Mouse (Mus musculus): ENCODE measurements around the gene Sac3d1.

Gene Sac3d1

GRCm38 (mm10) chr19:6121761-6122160 is 3.3 kb upstream of the Sac3d1 start:
- in situ Hi-C loops (cut with MboI, MseI): loop anchor here (5.0 kb wide), 1 partner anchor 159 kb away; the partner anchor contains the start of gene Pola2

GRCm38 (mm10) chr19:6118677-6119185 is 281 bp upstream of the Sac3d1 start:
- in situ Hi-C loops (cut with MboI, MseI): loop anchor here (5.0 kb wide), 1 partner anchor 61 kb away; the partner anchor contains the start of genes Fau and Mrpl49

DNA sequence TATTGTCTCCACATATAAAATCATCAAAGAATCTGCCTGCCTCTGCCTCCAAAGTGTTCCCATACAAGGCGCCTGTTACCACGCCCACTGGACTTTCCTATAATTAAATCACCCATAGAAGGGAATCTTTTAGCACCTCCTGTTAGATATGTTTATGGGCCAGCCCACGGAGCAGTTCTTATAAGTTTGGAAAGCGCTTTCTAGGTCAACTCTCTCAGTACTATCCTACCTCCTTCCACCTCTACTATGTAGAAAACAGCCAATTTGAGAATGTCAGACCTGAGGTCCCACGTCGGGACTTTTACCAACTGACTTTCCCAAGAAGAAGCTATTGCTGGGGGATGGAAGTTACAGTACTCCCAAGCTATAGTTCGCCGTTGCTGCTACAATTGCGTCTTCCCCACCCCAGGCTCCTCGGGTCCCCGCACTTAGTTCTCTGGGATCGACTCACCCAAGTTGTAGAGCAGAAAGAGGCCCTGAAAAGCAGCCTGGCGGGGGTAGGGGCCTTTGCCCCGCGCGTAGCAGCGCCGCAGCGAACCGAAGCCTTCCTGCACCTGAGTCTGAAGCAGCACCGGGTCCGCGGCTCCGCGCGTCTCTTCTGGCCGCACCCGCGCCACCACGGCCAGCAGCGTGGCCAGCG is 984 bp downstream of the Sac3d1 start:
- in situ Hi-C loops (cut with MboI, MseI): loop anchor here (5.0 kb wide), 1 partner anchor 60 kb away; the partner anchor contains the start of genes Fau and Mrpl49

DNA sequence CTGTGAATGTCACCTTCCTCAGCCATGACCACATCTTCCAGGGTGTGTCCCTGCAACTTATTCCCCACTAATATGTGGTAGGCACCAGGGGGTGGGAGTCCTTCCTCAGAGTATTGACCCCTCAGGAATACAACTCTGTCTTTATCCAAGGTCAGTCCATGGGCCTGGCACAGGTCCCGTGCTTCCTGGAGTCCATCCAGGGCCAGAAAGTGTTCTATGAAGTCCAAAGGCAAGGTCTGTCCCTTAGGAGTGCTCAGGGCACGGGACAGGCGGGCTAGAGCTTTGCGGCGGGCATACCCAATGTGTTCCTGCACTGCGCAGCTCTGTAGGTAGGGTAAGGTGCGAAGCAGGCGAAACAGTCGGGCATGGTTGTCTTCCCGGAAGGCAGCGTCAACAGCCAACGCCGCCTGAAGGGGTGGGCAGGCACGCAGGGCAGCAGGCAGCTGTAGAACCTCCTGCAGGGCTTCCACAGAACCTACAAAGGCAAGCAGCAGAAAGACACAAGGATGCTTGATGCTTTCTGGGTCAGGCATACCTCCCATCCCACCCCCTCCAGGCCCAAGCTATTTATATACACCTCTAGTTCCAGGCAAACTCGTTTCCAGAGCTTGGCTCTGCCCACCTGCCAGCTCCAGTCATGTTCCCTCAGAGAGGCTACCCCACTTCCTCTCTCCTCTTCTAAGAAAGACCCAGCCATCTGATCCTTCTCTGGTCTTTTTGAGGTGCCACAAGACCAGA is 2.2 kb downstream of the Sac3d1 start:
- in situ Hi-C loops (cut with MboI, MseI): loop anchor here (5.0 kb wide), 1 partner anchor 59 kb away; the partner anchor contains the start of genes Fau and Mrpl49

GRCm38 (mm10) chr19:6113116-6113515 is 5.3 kb downstream of the Sac3d1 start:
- in situ Hi-C loops (cut with MboI, MseI): no loop called here

DNA sequence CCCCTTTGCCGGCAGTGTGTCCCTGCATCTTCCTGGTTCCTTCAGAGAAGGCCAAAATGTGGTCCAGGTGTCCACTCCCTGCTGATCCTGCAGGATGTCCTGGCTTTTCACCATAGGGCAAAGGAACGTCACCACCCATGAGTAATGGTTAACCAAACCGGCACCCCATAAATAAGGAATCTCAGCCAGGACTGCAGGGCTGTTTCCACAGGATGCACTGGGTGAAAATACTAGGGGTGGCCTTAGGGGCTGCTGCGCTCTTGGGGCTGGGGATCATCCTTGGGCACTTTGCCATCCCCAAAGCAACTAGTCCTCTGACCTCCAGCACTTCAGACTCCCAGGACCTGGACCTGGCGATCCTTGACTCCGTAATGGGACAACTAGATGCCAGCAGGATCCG is 12.9 kb downstream of the Sac3d1 start, which contains the start of gene Naaladl1:
Naaladl1 (plus strand) TSS at position 197 of the 400 bp plus-strand sequence.
- in situ Hi-C loops (cut with MboI, MseI): no loop called here

DNA sequence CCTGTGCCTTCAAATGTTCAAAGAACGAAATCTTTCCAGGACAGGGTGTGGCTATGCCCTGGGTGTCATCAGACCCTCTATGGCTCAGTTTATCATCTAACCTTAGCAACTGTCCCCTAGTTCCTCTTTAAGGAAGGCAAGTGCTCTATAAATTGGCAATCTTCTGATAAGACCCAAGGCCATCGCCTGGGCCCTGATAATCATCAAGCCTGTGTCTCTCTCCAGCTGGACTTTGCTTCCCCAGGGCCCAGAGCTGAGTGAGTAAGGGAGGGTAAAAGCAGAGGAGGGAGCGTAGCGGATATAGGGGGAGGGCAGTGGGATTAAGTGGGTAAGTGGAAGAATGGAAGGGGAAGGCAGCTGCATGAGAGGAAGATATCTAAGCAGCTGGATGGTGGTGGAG is 14.0 kb downstream of the Sac3d1 start:
- in situ Hi-C loops (cut with MboI, MseI): no loop called here

GRCm38 (mm10) chr19:6102169-6102853 is 16.1 kb downstream of the Sac3d1 start:
- in situ Hi-C loops (cut with MboI, MseI): no loop called here

- in situ Hi-C loops (cut with MboI, MseI): no loop called here
These were observed 17.3 kb downstream of the Sac3d1 start for GRCm38 (mm10) chr19:6101186-6101585.

GRCm38 (mm10) chr19:6097847-6098246 is 20.6 kb downstream of the Sac3d1 start:
- in situ Hi-C loops (cut with MboI, MseI): no loop called here

GRCm38 (mm10) chr19:6094119-6094518 is 24.3 kb downstream of the Sac3d1 start, which contains the start of gene AC131692.1:
TSS of gene AC131692.1 (plus strand) at chr19:6094419.
- in situ Hi-C loops (cut with MboI, MseI): no loop called here

DNA sequence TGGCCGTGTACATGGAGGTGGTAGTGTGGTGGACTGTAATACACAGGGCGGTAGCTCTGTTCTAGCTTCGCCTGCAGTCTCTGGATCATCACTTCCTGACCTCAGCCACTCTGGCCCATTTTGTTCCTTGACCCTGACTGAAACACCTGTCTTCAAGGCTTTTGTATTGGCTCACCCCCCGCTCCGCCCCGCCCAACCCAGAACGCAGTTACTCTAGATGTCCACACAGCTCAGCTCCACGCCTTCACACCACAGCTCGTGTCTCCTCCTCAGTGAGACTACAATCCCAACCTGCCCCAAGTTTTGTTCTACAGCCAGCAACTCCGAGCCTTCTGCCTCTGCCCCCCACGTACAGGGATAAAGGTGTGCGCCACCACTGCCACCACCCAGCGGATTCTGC is 29.6 kb downstream of the Sac3d1 start:
- in situ Hi-C loops (cut with MboI, MseI): loop anchor here (10.0 kb wide), 1 partner anchor 1126 kb away; the partner anchor contains the start of gene Cox8a

DNA sequence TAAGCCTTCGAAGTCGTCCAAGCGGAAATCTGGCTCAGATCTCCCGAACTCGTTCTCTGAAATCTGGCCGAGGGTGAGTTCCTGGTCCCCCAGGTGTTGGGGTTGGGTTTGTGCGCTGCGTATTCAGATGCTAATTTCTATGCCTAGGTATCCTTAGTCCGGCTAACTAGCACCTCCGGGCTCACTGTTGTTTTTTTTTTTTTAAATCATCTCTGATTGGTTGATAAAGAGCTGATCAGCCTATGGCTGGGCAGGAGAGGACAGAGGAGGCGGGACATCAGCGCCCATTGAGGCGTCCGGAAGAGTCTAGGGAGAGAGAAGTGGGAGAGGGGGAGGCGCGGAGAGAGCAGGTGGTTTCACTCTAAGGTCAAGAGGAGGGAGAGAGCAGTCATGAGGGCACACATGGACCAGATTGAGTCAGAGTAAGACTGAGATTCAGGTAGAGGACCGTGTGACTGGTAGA is 33.0 kb downstream of the Sac3d1 start:
- in situ Hi-C loops (cut with MboI, MseI): loop anchor here (10.0 kb wide), 1 partner anchor 1129 kb away; the partner anchor contains the start of gene Cox8a

GRCm38 (mm10) chr19:6084478-6085248 is 33.8 kb downstream of the Sac3d1 start, which contains the start of the genes Zfpl1 and Cdca5:
TSS of gene Zfpl1 (minus strand) at chr19:6084956.
TSS of gene Cdca5 (plus strand) at chr19:6084983.
- in situ Hi-C loops (cut with MboI, MseI): loop anchor here (10.0 kb wide), 1 partner anchor 1130 kb away; the partner anchor contains the start of gene Cox8a

GRCm38 (mm10) chr19:6082156-6082555 is 36.3 kb downstream of the Sac3d1 start, which contains the start of gene Gm28374:
TSS of gene Gm28374 (minus strand) at chr19:6082256.
- in situ Hi-C loops (cut with MboI, MseI): loop anchor here (10.0 kb wide), 1 partner anchor 1133 kb away; the partner anchor contains the start of gene Cox8a

GRCm38 (mm10) chr19:6079983-6080480 is 38.4 kb downstream of the Sac3d1 start, which contains the start of gene Tmem262:
TSS of gene Tmem262 (plus strand) at chr19:6080033.
- in situ Hi-C loops (cut with MboI, MseI): loop anchor here (10.0 kb wide), 1 partner anchor 1135 kb away; the partner anchor contains the start of gene Cox8a

DNA sequence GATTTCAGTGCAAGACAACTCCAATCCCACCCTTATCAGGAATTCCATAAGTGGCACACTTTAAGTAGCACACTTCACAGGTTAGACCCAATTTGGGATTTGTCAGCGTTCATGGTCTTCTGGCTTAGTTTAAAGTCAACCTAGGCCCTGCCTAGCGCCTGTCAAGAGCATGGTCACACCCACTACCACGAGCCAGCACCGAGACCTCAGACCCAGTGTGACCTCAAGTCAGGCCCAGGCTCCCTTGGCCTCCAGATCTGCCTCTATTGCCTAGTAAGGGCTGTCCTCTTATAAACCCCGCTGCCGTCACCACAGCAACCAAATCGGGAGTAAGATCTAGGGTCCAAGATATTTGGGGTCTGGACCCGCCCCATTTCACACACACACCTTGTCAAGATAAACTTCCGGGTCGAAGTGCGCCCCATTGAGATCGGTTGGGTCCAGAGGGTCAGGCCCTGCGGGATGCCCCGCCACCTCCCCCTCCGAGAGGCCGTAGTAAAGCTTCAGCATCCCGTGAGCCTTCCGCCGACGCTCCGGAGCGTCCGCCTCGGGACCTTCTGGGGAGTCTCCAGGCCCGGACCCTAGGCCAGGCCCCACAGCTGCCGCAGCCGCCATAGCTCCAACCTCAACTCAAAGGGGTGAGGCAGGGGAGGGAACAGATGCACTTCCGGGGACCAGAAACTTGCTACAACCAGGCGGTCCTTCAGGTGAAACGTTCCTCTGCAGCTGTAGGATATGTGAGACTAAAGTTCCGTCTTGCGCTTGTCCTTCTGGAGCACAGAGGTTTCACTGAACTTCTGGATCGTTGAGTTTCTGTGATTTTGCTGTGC is 41.7 kb downstream of the Sac3d1 start, which contains the start of gene Vps51:
Vps51 (minus strand) TSS at position 668 of the 830 bp plus-strand sequence.
- in situ Hi-C loops (cut with MboI, MseI): no loop called here

DNA sequence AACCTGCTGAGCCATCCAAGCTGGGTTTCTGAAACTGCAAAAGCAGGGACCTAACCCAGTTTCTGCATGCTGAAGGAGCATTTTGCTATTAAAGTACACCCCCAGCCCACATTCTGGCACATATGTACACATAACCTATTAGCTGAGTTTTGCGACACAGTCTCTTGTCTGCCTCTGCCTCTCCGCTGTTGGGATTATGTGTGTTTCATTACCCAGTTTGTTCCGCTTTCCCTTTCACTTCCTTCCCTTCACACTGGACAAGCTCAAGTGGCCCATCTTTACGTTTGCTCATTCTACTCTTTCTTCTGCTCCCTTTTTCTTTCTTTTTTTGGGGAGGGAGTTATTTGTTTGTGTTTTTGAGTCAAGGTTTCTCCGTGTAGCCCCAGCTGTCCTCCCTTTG is 44.6 kb downstream of the Sac3d1 start:
- in situ Hi-C loops (cut with MboI, MseI): no loop called here

GRCm38 (mm10) chr19:6071261-6071660 is 47.2 kb downstream of the Sac3d1 start:
- in situ Hi-C loops (cut with MboI, MseI): no loop called here

All from T-helper 2 cell (primary cell).